Mouse (Mus musculus): ENCODE results near the gene Negr1.

Negr1 gene

GRCm38 (mm10) chr3:156809836-156810235 lies 248.2 kb downstream of the Negr1 start:
- no peak for DNase-seq

GRCm38 (mm10) chr3:156816938-156817337 lies 255.3 kb downstream of the Negr1 start:
- DNase-seq = no peak

- DNase-seq = no peak
Observed at GRCm38 (mm10) chr3:156817452-156817851, 255.9 kb downstream of the Negr1 start.

- no peak for DNase-seq
Observed at GRCm38 (mm10) chr3:156823039-156823438, 261.4 kb downstream of the Negr1 start.

- DNase-seq = no peak
Observed at GRCm38 (mm10) chr3:156833920-156834319, 272.3 kb downstream of the Negr1 start.

- DNase-seq = no peak
Observed at GRCm38 (mm10) chr3:156838550-156838949, 277.0 kb downstream of the Negr1 start.

- DNase-seq = no peak
Observed at GRCm38 (mm10) chr3:156848385-156848784, 286.8 kb downstream of the Negr1 start.

- no peak for DNase-seq
Observed at GRCm38 (mm10) chr3:156851921-156852320, 290.3 kb downstream of the Negr1 start.

GRCm38 (mm10) chr3:156870239-156870921 lies 308.8 kb downstream of the Negr1 start:
- no peak for DNase-seq

- no peak for DNase-seq
Observed at GRCm38 (mm10) chr3:156870922-156871257, 309.3 kb downstream of the Negr1 start.

GRCm38 (mm10) chr3:156871641-156872196 lies 310.1 kb downstream of the Negr1 start:
- no peak for DNase-seq

GRCm38 (mm10) chr3:156876551-156876950 lies 315.0 kb downstream of the Negr1 start:
- DNase-seq = no peak

GRCm38 (mm10) chr3:156882129-156882528 lies 320.5 kb downstream of the Negr1 start:
- DNase-seq = no peak

- no peak for DNase-seq
Observed at GRCm38 (mm10) chr3:156883873-156884272, 322.3 kb downstream of the Negr1 start.

- DNase-seq = no peak
Observed at GRCm38 (mm10) chr3:156885689-156886088, 324.1 kb downstream of the Negr1 start.

GRCm38 (mm10) chr3:156886915-156887314 lies 325.3 kb downstream of the Negr1 start:
- no peak for DNase-seq

- DNase-seq = no peak
Observed at GRCm38 (mm10) chr3:156890986-156891385, 329.4 kb downstream of the Negr1 start.

GRCm38 (mm10) chr3:156895322-156895721 lies 333.7 kb downstream of the Negr1 start:
- no peak for DNase-seq

- DNase-seq = no peak
Observed at GRCm38 (mm10) chr3:156896106-156896505, 334.5 kb downstream of the Negr1 start.

GRCm38 (mm10) chr3:156896552-156896951 lies 335.0 kb downstream of the Negr1 start:
- no peak for DNase-seq

GRCm38 (mm10) chr3:156901140-156901539 lies 339.5 kb downstream of the Negr1 start:
- DNase-seq = no peak

GRCm38 (mm10) chr3:156903925-156904576 lies 342.5 kb downstream of the Negr1 start:
- DNase-seq = no peak

- no peak for DNase-seq
Observed at GRCm38 (mm10) chr3:156912816-156913215, 351.2 kb downstream of the Negr1 start.

GRCm38 (mm10) chr3:156921369-156921768 lies 359.8 kb downstream of the Negr1 start:
- DNase-seq = no peak
